Mouse (Mus musculus) NIH3T3 (cell line): ENCODE measurements around the gene Osbpl11.

Source experiments
- DNase-seq: peaks from one replicate; pipeline ENCODE4 v3.0.0-alpha.2; 2012; ENCODE audit warnings: low read depth

Osbpl11 gene

DNA sequence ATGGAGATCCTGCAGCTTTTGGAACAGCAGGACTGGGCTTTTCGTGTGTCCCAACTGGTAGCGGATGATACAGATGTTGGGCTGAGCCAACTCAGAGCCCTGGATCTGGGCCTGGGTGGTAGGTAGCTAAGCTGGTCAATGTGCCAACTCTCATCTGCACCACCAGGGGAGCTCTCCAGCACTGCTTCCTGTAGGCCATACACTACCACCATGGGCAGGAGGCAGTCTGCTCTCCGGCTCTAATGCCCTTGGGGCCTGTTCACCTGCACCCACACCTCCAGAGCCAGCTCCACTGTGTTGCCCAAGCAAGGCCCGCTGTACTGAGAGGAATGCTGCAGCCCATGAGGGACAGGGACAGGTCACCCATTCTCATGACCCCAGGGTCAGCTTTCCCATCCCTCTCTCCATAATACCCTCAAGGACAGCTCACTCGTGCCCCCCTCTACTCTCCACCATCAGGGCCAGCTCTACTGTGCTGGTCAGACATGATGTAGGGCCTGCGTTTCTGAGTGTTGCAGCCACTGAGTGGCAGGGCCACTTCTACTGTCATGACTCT is 59.3 kb downstream of the Osbpl11 start:
- peak; percentile 19 for DNase-seq

DNA sequence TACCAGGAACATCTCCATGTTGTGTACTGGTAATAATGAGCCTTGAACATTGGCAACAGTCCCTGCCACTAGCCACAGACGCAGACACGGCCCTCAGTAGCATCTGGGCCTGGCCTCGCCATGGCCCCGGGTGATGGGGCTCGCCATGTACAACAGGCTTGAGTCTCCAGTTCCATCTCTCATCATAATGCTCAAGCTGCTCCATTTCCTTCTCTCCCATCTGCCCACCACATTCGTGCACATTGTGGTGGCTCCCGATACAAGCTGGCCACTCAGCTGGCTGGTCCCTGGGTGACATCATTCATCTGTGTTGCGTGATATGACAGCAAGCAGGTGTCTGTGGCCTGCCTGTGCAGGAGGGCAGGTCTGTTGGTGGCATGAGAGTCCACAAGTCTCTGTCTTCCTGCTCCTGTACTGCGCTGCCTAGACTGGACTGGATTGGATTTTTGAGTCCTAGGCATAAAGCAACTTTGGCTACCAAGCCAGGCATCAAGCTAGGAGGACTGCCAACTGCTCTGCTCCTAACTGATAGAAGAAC is 60.1 kb downstream of the Osbpl11 start:
- DNase-seq, result no peak

DNA sequence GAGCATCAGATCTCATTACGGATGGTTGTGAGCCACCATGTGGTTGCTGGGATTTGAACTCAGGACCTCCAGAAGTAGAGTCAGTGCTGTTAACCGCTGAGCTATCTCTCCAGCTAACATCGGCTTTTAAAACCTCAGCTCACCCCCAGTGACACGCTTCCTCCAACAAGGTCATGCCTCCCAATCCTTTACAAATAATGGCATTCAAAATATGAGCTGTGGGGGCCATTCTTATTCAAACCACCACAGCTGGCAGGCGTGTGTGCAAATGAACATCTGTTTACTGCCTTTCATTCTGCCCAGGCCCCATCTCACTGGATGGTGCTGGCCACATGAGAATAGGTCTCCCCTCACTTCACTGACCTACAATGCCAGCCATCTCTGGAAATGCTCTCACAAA is 61.7 kb downstream of the Osbpl11 start:
- DNase-seq, result no peak

DNA sequence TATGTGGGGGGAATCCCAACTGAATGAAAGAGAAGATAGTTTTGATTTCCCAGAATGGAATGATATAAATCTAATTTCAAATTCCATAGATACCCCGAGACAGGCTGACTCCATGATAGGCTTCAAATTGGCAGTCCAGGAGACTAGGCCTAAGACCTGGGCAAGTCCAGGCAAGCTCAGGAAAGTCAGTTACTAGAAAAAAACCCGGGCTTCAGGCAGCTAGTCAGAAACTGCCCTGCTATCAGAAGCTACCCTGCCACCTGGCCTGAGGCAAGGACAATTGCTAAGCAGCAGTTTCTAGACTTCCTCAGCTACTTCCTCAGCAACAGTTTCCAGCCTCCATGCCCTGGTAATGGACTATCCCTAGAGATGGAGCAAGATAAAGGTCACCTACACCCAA is 62.1 kb downstream of the Osbpl11 start:
- DNase-seq, result no peak

DNA sequence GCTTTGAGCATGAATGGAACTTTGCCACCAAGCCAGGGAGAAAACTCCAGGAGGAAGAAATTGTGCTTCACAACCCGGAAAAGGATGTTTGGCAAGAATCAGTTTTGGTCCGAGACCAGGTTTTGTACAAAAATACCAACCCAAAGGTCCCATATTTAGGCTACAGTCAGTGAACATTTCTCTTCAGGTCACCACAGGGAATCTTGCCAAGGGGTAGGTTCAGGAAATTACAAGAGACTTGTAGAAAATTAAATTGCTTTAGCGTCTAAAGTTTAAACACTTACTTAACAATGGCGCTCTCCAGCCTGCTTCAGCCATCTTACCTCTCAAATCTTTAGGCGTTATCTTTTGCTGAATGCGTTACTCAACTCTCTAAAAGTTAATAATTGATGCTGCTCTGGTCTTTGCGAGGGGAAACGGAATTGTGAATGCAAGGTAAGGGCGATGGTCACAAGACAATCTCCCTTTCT is 65.8 kb downstream of the Osbpl11 start:
- DNase-seq, result peak; percentile 66

DNA sequence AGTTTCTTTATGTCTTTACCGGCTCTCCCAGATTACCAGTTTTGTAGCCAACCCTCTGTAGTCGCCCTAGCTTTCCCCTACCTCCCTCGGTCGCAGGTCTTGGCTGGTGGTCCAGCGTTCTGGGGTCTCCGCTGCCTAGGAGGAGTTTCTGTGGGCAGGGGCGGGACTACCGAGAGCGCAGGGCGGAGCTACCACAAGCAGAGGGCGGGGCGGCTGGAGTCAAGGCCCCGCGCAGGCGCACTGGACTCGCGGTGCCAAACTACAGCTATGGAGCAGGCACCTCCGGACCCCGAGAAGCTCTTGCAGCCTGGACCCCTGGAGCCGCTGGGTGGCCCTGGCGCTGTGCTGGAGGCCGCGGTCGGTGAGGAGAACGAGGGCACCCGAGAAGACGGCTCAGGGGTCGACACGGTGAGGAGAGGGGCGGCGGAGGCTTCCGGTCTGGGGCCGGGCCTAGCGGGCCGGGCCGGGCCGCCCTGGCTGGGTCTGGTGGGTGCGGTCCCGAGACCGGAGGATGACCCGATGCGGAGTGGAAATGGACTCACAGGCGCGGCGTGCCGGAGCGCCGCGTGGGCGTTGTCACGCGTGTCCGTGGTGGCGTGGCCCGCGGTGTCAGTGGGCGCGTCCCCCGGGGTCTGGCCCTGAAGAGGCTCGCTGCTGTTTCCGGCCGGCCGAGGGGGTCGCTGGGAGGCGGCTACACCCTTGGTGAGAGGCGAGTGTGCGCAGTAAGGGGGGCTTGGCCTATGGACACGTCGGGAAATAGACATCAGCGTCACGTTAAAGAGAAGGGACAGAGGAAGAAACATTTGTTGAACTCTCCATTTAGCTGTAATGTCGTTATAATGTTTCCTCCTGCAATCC is 66.6 kb downstream of the Osbpl11 start, which contains the start of gene Snx4:
Gene Snx4 (plus strand): TSS at position 249 of the 858 bp plus-strand sequence.
- DNase-seq, result peak; percentile 96

DNA sequence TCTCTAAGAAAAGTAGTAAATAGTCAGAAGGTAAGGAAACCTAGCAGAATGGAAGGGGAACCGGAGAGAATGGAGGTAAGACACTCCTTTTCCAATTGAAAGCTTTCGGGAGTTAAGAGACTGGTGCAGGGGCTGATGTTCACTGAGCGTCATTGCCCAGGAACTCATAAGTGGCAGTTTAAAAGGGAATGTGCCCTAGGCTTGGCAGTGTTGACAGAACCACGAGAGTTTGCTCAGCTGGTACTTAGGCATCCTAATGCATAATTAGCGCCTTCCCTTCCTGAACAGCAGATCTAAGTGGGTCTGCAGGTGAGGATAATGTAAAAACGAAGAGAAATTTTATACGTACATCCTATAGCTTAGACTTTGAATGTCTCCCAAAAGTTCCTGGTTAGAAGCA is 70.7 kb downstream of the Osbpl11 start:
- DNase-seq, result no peak

DNA sequence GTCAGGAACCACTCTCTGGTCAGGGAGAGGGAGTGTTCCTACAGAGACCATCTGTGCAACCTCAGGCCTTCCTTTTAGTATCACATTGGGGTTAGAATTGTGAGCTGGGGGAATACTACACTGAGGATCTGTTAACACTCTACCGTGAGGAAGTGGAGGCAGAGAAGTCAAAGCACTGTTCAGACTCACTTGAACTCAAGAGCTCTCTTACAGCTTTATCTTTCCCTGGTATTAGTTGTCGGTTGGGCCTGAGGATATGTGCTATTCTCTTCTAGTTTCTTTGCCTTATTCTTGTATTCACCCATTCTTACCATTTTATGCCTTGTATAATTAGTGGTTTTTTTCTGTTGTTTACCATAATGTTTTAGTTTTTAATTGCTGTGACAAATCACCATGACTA is 73.7 kb downstream of the Osbpl11 start:
- DNase-seq, result no peak

DNA sequence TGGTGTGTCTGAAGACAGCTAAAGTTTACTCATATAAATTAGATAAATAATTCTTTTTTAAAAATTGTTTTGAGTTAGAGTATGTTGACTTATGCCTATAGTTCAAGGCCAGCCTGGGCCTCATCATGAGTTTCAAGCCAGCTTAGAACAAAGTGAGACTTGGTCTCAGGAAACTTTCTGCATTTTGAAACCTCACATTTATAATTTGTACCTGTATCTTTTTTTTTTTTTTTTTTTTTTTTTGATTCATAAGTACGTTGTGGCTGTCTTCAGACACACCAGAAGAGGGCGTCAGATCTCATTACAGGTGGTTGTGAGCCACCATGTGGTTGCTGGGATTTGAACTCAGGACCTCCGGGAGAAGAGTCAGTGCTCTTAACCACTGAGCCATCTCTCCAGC is 75.0 kb downstream of the Osbpl11 start:
- DNase-seq, result no peak

DNA sequence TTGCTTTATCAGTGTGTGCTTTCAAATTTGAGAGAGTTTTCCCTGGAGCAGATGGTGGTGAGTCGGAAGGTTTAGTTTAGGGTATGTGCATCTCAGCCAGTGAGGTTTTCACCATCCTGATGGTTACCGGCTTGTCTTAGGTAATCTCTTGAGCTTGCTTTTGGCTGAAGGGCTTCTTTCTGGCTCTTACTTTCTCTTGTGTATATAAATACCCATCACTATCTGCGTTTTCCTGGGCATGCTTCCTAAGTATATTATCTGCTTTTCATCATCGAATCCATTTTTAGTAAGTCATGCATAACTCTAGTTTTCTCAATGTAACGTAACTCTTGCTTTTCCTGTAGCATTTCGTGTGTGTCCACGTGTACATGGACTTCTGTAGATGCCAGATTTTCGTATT is 76.0 kb downstream of the Osbpl11 start:
- DNase-seq, result peak; percentile 66

DNA sequence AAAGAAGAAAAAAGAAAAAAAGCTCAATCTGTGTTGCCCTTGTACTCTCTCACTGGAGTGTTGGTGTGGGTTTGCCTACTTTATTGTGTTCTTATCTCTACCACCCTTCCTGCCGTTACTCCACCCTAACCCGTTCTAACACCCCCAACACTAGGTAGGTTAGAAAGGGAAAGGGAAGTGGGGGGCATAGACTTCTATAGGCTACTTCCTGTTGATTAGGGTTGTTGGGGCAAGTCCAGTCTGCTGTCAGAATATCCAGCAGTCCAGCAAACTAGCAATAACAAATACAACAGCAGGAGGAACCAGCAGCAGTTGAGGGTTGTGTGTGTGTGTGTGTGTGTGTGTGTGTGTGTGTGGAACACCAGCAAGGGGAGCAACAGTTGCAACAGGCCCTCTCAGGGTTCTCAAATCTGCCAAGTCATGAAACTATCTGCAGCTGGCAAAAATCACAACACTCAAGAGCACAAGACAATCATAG is 76.8 kb downstream of the Osbpl11 start:
- peak; percentile 14 for DNase-seq

DNA sequence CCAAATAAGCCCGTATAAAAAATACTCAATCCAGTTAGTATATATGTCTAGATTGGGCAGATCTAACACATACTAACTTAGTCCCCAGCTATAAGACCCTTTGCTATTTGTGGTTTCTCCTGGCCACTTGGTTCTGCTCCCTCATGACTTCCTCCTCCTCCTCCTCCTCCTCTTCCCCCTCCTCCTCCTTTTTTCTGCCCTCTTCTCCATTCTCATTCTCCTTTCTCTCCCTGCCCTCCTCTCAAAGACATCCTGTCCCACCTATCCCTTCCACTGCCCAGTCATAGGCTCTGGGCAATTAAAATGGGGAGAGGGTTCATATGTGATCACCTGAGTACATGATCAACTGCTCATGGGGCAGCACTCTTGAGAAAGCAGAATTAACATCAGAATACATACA is 77.2 kb downstream of the Osbpl11 start:
- DNase-seq, result no peak

DNA sequence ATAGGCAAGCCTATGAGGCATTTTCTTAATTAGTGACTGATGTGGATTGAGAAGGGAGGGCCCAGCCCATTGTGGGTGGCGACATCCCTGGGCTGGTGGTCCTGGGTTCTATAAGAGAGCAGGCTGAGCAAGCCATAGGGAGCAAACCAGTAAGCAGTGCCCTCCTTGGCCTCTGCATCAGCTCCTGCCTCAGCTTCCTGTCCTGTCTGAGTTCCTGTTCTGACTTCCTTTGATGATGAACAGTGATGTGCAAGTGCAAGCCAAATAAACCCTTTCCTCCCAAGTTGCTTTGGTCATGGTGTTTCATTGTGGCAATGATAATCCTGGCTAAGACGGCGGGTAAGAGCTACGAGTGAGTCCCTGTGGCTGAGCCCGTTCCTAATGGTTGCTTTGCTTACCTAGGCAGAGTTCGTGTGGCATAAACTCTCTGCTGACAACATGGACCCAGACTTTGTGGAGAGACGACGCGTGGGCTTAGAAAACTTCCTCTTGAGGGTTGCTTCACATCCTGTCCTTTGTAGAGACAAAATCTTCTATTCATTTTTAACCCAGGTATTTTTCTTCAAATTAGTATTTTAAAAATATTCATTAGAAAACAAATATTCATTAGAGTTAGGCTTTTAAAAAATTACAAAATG is 82.9 kb downstream of the Osbpl11 start:
- no peak for DNase-seq

DNA sequence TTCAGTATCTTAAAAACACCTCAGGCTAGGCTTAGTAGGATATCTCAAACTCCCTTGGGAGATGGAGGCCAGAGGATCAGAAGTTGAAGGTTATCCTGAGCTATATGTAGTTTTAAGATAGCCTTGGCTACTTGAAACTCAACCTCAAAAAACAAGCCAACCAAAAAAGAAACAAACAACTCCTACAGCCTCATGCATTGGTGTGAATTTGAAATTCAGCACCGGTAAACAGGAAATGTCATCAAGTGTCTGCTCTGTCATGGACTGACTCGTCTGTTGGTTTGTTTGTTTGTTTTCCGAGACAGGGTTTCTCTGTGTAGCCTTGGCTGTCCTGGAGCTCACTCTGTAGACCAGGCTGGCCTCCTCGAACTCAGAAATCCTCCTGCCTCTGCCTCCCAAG is 87.0 kb downstream of the Osbpl11 start:
- DNase-seq, result no peak

DNA sequence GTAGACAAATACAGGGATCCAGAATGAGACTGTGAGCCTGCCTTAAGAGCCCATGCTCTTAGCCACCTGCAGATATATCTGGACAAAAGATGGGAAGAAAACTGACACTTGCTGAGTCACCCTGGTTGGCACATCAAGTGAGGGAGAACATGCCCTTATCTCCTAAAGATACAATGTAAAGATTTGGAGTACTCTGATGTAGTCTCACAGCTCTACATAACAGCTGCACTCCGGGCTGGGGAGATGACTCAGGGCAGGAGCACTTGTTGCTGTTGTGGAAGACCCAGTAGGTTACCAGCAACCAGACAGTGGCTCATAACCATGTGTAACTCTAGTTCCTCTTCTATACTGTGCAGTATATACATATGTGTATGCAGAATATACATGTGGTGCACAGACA is 98.2 kb downstream of the Osbpl11 start:
- DNase-seq, result peak; percentile 3

DNA sequence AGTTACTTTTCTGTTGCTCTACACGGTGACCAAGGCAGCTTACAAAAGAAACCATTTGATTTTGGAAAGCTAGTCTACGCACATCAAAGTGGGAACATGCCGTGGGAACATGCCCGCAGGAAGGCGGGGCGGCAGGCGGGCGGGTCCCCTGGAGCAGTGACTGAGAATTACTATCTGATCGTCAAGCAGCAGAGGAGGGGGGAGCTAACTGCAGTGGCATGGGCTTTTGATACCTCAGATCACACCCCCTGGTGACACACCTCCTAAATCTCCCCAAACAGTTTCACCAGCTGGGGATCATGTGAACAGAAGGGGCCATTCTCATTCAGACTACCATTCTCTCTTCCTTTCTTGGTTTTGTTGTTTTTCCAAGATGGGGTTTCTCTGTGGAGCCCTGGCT is 103.7 kb downstream of the Osbpl11 start:
- no peak for DNase-seq

DNA sequence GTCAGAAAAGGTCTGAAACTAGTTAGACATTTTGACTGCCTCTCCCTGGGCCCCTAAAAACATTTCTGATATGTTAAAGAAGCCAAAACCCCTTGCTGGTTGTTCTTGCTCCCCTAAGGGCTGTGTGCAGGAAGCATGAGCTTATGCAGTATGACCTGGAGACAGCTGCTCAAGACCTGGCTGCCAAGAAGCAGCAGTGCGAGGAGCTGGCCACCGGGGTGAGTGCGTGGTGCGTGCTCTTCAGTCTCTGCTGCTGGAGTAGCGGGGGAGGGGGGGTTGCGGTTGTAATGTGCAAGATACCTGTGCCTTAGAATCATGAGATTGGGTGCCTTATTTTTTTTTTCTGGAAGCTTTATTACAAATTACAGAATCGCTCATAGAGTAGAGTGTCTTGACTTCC is 105.1 kb downstream of the Osbpl11 start:
- DNase-seq, result no peak

DNA sequence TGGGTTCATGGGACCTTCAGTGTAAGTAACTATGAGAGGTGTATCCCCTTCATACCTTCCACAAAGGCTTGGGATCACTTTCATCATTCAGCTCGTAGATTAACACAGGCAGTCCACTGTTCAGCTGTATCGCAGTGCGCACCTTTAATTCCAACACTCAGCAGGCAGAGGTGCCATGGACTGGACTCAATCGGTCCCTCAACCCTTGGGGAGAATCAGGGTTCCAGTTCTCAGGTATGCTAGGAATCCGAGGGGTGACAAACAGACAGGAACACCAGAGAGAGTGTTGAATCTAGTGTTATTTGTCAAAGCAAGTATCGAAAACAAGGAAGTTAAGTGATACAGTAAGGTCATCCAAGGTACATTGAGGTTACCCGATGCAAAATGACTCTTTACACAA is 107.4 kb downstream of the Osbpl11 start:
- no peak for DNase-seq
